In genomic region chr10:59923493-59923892, GRCm38 (mm10) we compare ENCODE assay signal across 19 mouse cellular contexts.
"Had no signal": no experiment of that assay in that cellular context is flagged by ENCODE, and none has a peak within 500 bp of the region (broad histone marks: within the 10 kb centered on the region; RNA-seq: fewer than 3 reads in every experiment).

No protein-coding gene starts in this region.

- H3K27ac ChIP-seq: lung, embryonic 15.5 days; midbrain, embryonic 12.5 days; neural tube, embryonic 13.5 days; neural tube, embryonic 15.5 days had no signal

- DNase-seq: liver, postnatal 0 days; lung, adult 2 months; lung, postnatal 14 days; lung, postnatal 4 days; midbrain, embryonic 14.5 days; retina, postnatal 1 day; right cerebral cortex, adult 18-20 months; right cerebral cortex, postnatal 25 days; right cerebral cortex, postnatal 4 days; spleen, adult 18-20 months; thymus, adult 18-20 months; thymus, postnatal 14 days; thymus, postnatal 36 days had no signal

- H3K9me3 ChIP-seq: lung, embryonic 15.5 days; midbrain, embryonic 10.5 days; midbrain, embryonic 12.5 days; neural tube, embryonic 13.5 days; neural tube, embryonic 15.5 days had no signal

- H3K27me3 ChIP-seq: lung, embryonic 15.5 days; neural tube, embryonic 13.5 days; neural tube, embryonic 15.5 days had no signal

- H3K4me3 ChIP-seq: lung, embryonic 15.5 days; midbrain, embryonic 10.5 days; midbrain, embryonic 12.5 days; myocyte; neural tube, embryonic 13.5 days; neural tube, embryonic 15.5 days had no signal

- H3K36me3 ChIP-seq: lung, embryonic 15.5 days; midbrain, embryonic 10.5 days; midbrain, embryonic 12.5 days; neural tube, embryonic 13.5 days; neural tube, embryonic 15.5 days had no signal
